Mouse (Mus musculus) yolk sac, embryonic 10.5 days (tissue): ENCODE measurements around the gene Gsk3b.

Experiments
- DNase-seq: peaks from one replicate; pipeline ENCODE4 v3.0.0-alpha.2; 2017; ENCODE audit warnings: low spot score

Gsk3b gene

GRCm38 (mm10) chr16:38283300-38283699 is 194.5 kb downstream of the Gsk3b start:
- no peak for DNase-seq

- DNase-seq: no peak
Measured at GRCm38 (mm10) chr16:38285801-38286200, 197.0 kb downstream of the Gsk3b start.

GRCm38 (mm10) chr16:38286541-38286940 is 197.7 kb downstream of the Gsk3b start:
- DNase-seq: no peak

- no peak for DNase-seq
Measured at GRCm38 (mm10) chr16:38287357-38287756, 198.6 kb downstream of the Gsk3b start.

GRCm38 (mm10) chr16:38287762-38288161 is 199.0 kb downstream of the Gsk3b start:
- DNase-seq: peak; percentile 63

- DNase-seq: peak; percentile 65
Measured at GRCm38 (mm10) chr16:38288851-38289250, 200.1 kb downstream of the Gsk3b start.

GRCm38 (mm10) chr16:38290151-38290550 is 201.3 kb downstream of the Gsk3b start:
- DNase-seq: no peak

GRCm38 (mm10) chr16:38294685-38295348 is 206.0 kb downstream of the Gsk3b start, which contains the start of gene Nr1i2:
Gene Nr1i2, minus strand, starts transcription at chr16:38294824.
- no peak for DNase-seq

- no peak for DNase-seq
Measured at GRCm38 (mm10) chr16:38295349-38295930, 206.6 kb downstream of the Gsk3b start.
